Mouse (Mus musculus) forebrain, embryonic 10.5 days (tissue): ENCODE measurements around the gene Bcat2. TPM values are rescaled to one million over a fixed set of nuclear protein-coding genes. Genes with fewer than 3 reads are reported as not detected.

Experiments used
- polyA plus RNA-seq: library from polyadenylated mRNA; unstranded; fragments of >200 nt; fragmentation: Nextera tagmentation; extraction: Ambion mirVana; gene quantifications from 2 replicates; pipeline ENCODE4 v1.2.1, GENCODE M21; 2016

Gene Bcat2
- polyA plus RNA-seq, 1 experiment from 2014 or later, result 39.1 TPM

Other genes starting within 250 kb of the Bcat2 start
- gene Trpm4, start 236.4 kb upstream of the Bcat2 start, polyA plus RNA-seq, result 8.3 and 8.9 TPM in 2 replicates
- gene Hrc, start 234.9 kb upstream of the Bcat2 start, polyA plus RNA-seq, result 0.31 and 0.42 TPM in 2 replicates
- 6.0 and 8.9 TPM in 2 replicates for gene Ppfia3, start 203.1 kb upstream of the Bcat2 start, polyA plus RNA-seq
- 0.47 and 0.81 TPM in 2 replicates for gene Lin7b, start 199.6 kb upstream of the Bcat2 start, polyA plus RNA-seq
- 295 TPM in 2 replicates for gene Snrnp70, start 174.4 kb upstream of the Bcat2 start, polyA plus RNA-seq
- gene Kcna7, start 164.5 kb upstream of the Bcat2 start, polyA plus RNA-seq, result not detected in 2 replicates
- 0.46 and 0.87 TPM in 2 replicates for gene Ntf5, start 156.5 kb upstream of the Bcat2 start, polyA plus RNA-seq
- not detected in 2 replicates for gene Lhb, start 149.3 kb upstream of the Bcat2 start, polyA plus RNA-seq
- 39.0 and 41.6 TPM in 2 replicates for gene Gys1, start 135.3 kb upstream of the Bcat2 start, polyA plus RNA-seq
- 235 and 237 TPM in 2 replicates for gene Ruvbl2, start 132.1 kb upstream of the Bcat2 start, polyA plus RNA-seq
- 5,105 and 5,277 TPM in 2 replicates for gene Ftl1, start 110.3 kb upstream of the Bcat2 start, polyA plus RNA-seq
- gene Bax, start 103.3 kb upstream of the Bcat2 start, polyA plus RNA-seq, result 247 and 254 TPM in 2 replicates
- 0.12 and 0.20 TPM in 2 replicates for gene Tulp2, start 88.3 kb upstream of the Bcat2 start, polyA plus RNA-seq
- gene Gm45808, start 83.3 kb upstream of the Bcat2 start, polyA plus RNA-seq, result not detected in 2 replicates
- gene Dhdh, start 81.3 kb upstream of the Bcat2 start, polyA plus RNA-seq, result 6.4 and 7.2 TPM in 2 replicates
- gene Nucb1, start 59.7 kb upstream of the Bcat2 start, polyA plus RNA-seq, result 99.3 and 106 TPM in 2 replicates
- 16.4 and 17.7 TPM in 2 replicates for gene Ppp1r15a, start 43.9 kb upstream of the Bcat2 start, polyA plus RNA-seq
- 1.1 and 1.2 TPM in 2 replicates for gene Plekha4, start 43.8 kb upstream of the Bcat2 start, polyA plus RNA-seq
- gene Hsd17b14, start 15.3 kb upstream of the Bcat2 start, polyA plus RNA-seq, result 0.39 and 0.63 TPM in 2 replicates
- not detected in 2 replicates for gene Fgf21, start 45.3 kb downstream of the Bcat2 start, polyA plus RNA-seq
- gene Fut1, start 47.1 kb downstream of the Bcat2 start, polyA plus RNA-seq, result 0.07 TPM in 1 of 2 replicates, not detected in the other
- 0.25 TPM in 1 of 2 replicates, not detected in the other for gene Izumo1, start 51.7 kb downstream of the Bcat2 start, polyA plus RNA-seq
- gene Rasip1, start 57.3 kb downstream of the Bcat2 start, polyA plus RNA-seq, result 4.5 and 4.7 TPM in 2 replicates
- 1.7 and 3.1 TPM in 2 replicates for gene Mamstr, start 69.8 kb downstream of the Bcat2 start, polyA plus RNA-seq
- gene Fut2, start 96.2 kb downstream of the Bcat2 start, polyA plus RNA-seq, result 0.12 TPM in 2 replicates
- 0.38 and 0.63 TPM in 2 replicates for gene Ntn5, start 113.9 kb downstream of the Bcat2 start, polyA plus RNA-seq
- gene Sec1, start 124.2 kb downstream of the Bcat2 start, polyA plus RNA-seq, result 0.78 and 1.1 TPM in 2 replicates
- gene Car11, start 129.7 kb downstream of the Bcat2 start, polyA plus RNA-seq, result 2.5 and 3.2 TPM in 2 replicates
- 2.6 and 2.7 TPM in 2 replicates for gene Dbp, start 134.9 kb downstream of the Bcat2 start, polyA plus RNA-seq
- gene Rpl18, start 145.3 kb downstream of the Bcat2 start, polyA plus RNA-seq, result 1,181 and 1,186 TPM in 2 replicates
- 34.0 and 36.6 TPM in 2 replicates for gene Sphk2, start 147.8 kb downstream of the Bcat2 start, polyA plus RNA-seq
- gene Fam83e, start 151.1 kb downstream of the Bcat2 start, polyA plus RNA-seq, result 2.6 and 3.3 TPM in 2 replicates
- gene Spaca4, start 155.7 kb downstream of the Bcat2 start, polyA plus RNA-seq, result 0.50 TPM in 1 of 2 replicates, not detected in the other
- gene Lmtk3, start 213.6 kb downstream of the Bcat2 start, polyA plus RNA-seq, result 1.7 and 2.7 TPM in 2 replicates
- 1.6 and 2.3 TPM in 2 replicates for gene Sult2b1, start 214.5 kb downstream of the Bcat2 start, polyA plus RNA-seq
- 132 and 136 TPM in 2 replicates for gene Cyth2, start 244.4 kb downstream of the Bcat2 start, polyA plus RNA-seq